1 mouse cellular context compared by ENCODE assay signal in genomic region chr14:54642224-54642944, GRCm38 (mm10).
TF ChIP-seq lines count a peak whose summit lies in the region.

No protein-coding gene starts in this region.

TF ChIP-seq in MEL, 35 proteins besides CTCF, POLR2A, EP300 and RAD21:
- TF ChIP-seq ZKSCAN1 (IDR thresholded peaks at IDR 0.05; ENCODE audit: low read depth, low read length) (no peak), MXI1 (IDR thresholded peaks at IDR 0.05; ENCODE audit: low read depth, low read length) (no peak), CHD2 (IDR thresholded peaks at IDR 0.05; ENCODE audit: low read length) (no peak), USF1 (IDR thresholded peaks at IDR 0.05; ENCODE audit: low read depth, low read length) (no peak), MAFK (IDR thresholded peaks at IDR 0.05; ENCODE audit: borderline replicate concordance, low read depth, low read length) (no peak), MAX (IDR thresholded peaks at IDR 0.05; ENCODE audit: low read length) (no peak), CHD1 (IDR thresholded peaks at IDR 0.05; ENCODE audit: low read depth, low read length) (no peak), HCFC1 (IDR thresholded peaks at IDR 0.05; ENCODE audit: low read depth, low read length) (no peak), RCOR1 (IDR thresholded peaks at IDR 0.05; ENCODE audit: low read depth, low read length) (no peak)
